Mouse (Mus musculus): ENCODE data around the gene Mylk. TPM values are rescaled to one million over a fixed set of nuclear protein-coding genes. Genes with fewer than 3 reads are reported as not detected.
A peak's percentile ranks its signal among the peaks of the same experiment; 100 is the strongest.

Gene Mylk
- total RNA-seq, 2 experiments from 2014 or later: 34.0 to 36.3 TPM

GRCm38 (mm10) chr16:35023138-35023735 lies 278.2 kb downstream of the Mylk start:
- DNase-seq: peak in 1 of 2 experiments; percentile 9

DNA sequence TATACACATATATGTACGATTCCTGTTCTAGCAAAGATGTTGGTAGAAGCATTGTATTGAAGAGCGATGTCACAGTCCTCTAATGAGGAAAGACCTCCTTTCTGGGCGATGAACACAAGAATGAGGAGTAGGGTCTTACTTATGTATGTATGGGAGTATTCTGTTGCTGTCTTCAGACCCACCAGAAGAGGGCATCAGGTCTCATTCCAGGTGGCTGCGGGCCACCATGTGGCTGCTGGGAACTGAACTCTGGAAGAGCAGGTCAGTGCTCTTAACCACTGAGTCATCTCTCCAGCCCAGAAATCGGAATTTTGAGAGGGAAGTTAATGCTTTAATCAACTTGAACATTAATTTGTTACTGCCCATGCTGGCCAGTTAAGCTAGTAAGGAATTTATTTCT lies 279.3 kb downstream of the Mylk start:
- no peak for DNase-seq

- no peak for DNase-seq
Measured at GRCm38 (mm10) chr16:35025347-35025746, 280.3 kb downstream of the Mylk start.

DNA sequence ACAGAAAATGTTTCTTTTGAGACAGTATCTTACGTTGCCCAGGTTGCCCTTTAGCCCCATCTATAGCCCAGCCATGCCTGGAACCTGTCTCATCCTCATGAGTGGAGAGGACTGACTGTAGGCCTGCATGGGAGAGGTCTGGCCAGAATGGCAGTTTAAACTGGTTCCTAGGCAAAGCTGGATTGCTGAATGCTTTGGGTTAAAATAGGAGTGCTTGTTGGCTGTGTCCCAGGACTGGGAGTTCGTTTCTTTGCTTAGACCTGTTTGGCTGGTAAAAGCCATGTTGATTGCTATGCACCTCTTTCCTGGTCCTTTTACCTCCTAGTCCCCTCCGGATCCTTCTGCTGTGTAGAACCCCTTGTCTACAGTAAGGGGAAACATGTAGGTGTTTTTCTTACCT lies 288.2 kb downstream of the Mylk start:
- no peak for DNase-seq

DNA sequence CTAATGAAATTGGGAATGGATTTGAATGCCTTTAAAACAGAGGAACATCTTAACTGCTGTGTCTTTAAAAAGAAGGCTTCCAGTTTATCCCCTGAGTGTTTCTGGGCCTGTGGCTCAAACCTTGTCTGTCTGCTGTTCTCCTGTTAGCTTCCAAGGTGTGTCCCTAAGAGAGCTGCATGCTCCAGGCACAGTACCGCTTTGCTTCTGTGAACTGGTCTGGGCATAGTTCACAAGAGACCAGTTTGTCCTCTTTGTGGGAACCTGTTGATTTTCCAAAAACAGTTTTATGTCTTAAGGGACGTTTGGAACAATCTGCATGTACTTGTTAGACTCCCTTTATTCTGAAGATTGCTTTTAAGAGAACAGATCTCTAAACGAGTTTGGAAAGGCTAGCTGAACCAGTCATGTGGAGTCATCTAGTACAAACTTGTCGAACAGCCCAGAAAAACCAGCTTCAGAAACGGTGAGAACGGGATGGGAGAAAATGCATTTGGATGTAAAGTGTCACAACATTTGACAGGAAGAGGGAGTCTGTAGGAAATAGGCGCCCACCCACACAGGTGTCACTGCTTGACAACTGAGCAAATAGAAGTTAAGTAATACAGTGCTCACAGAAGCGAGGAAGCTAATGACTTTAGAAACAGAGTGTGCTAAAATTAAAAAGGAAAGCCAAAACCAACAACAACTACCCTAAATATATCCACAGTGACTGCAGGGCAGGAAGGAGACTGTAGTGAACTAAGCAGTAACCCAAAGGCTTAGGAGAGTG lies 289.0 kb downstream of the Mylk start:
- DNase-seq: no peak

GRCm38 (mm10) chr16:35034971-35035370 lies 290.0 kb downstream of the Mylk start:
- no peak for DNase-seq

- no peak for DNase-seq
Measured at GRCm38 (mm10) chr16:35036754-35037153, 291.7 kb downstream of the Mylk start.

DNA sequence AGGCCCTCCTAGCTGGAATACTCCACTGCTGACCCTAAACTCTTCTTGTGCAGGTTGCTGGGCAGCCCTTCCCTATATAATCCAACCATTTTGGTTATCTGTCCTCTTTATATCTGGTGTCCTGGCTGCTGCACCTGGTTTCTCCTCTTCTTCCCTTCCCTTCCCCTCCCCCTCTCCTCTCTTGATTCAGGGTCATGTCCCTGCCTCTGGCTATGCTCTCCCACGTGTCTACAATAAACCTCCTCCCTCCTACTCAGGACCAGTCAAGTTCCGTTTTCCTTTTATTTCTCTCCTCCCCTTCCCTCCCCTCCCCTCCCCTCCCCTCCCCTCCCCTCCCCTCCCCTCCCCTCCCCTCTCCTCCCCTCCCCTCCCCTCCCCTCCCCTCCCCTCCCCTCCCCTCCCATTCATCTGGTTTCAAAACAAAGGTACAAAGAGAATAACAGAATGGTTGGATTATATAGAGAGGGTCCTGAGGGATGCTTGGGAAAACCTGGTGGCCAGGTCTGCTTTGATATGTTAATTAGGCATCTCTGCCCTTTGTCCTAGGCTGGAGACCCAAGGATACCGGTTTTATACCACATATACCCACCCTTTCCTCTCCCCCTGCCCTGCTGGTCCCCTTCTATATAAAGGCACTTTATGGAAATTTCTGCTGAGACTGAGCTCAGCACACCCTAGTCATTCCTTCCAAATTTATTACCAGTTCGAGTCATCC lies 293.5 kb downstream of the Mylk start:
- no peak for DNase-seq

DNA sequence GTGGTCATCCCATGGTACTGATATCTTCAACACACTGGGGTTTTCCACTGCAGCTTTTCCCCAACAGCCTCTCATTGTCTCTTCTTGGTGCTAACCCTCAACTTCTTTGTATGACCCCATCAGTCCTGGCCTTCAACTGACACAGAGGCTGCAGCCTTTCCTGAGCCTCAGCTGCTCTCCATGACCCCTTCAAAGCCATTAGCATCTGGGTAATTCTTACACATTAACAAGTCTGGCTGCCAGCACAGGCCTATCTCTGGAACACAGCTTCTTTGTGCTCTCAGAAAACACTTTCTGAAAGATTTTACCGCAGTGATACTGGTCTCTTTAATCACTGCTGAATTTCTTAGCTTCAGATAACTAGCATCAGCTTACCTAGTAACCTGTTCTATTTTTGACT lies 295.1 kb downstream of the Mylk start:
- DNase-seq: no peak

DNA sequence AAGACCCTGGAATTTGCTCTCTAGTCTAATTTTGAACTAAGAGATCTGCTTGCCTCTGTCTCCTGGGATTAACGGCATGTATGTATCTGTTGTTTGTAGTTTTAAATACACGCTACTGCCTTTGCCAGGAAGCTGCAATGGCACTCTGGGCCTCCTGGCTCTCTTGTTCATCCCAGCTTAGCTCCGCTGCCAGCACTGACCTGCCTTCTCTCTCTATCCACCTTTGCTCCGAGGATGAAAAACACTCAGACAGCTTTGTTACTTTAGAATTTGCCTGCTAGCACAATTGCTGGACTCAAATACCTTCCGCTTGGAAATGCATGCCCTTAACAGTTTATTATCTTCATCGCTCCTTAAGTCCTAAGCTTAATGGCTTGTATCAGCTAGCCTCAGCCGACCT lies 296.0 kb downstream of the Mylk start:
- no peak for DNase-seq

DNA sequence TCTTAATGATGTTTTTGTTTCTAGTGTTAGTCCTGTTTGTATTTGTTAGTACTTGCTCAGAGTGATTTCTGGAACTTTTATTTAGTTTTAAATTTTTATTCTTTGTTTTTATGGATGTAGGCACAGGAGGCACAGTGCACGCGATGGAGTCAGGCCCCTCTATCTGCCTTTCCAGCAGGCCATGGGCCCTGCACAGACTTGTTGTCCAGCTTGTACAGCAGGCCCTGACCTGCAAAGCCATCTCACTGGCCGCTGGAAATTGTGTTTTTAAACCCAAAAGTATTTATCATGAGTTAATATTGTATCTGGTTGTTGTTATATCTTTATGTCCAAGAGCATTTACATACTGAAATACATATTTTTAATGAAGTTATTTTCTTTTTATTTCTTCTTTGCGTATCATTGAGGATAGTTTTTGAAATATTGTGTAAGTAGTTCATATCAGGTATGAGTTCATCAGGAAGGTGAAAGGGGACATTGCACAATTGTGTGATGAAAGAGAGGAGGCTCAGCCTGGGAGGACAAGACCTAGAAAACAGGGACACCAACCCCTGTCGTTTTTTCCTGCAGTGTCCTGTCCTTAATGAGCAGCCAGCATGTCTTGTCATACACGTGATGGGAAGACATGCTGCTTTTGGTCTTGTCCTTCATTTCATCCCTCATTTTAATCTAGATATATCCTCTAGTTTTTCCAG lies 301.2 kb downstream of the Mylk start:
- DNase-seq: no peak

DNA sequence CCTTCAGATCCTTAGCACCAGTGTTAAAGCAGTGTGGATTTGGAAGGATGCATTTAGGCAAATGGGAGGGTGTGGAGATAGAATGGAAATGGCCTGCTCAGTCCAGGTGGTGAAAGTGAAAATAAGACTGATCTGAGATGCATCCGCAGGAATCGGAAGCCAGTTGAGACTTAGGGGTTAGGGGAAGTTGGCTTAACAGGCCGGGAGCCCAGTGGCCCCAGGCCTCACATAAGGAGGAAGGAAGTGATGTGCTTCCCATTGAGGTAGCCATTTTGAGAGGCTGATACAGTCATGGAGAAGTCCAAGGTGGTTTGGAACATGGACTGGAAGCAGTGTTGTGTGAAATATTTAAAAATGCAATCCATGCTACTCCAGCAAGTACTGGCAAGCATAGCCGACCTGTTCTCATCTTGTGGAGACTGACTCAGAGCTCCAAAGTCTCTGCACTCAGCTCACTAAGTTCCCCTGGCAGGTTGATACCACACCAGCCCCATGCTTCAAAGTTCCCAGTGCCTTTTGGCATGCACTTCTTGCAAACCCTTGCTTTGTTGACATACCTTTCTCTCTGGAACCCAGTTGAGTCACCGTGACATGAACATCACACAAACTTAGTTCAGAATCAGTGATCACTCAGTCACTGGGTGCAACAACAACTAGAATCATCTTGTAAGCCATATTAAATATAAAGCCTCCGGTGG lies 302.4 kb downstream of the Mylk start:
- DNase-seq: no peak

- no peak for DNase-seq
Measured at GRCm38 (mm10) chr16:35051066-35051465, 306.1 kb downstream of the Mylk start.

Other genes with a start within 250 kb of the Mylk start
- gene Kalrn, start 171.7 kb upstream of the Mylk start, total RNA-seq (2021): 10 to 100 TPM; 20.9 to 21.2 TPM
- not detected for gene Ropn1, start 95.3 kb upstream of the Mylk start, total RNA-seq (2021)
- 1 to 10 TPM; 2.3 to 2.6 TPM for gene Ccdc14, start 54.6 kb upstream of the Mylk start, total RNA-seq (2021)